Mouse (Mus musculus) ES-Bruce4 (cell line): ENCODE data around the gene Dnaja3. TPM values are rescaled to one million over a fixed set of nuclear protein-coding genes. Genes with fewer than 3 reads are reported as not detected.

ENCODE experiments used
- H3K27ac ChIP-seq: 2 replicates; pipeline ENCODE4 v1.5.1; 2012; ENCODE audit warnings: low read length, inconsistent platforms; ENCODE audit not compliant: insufficient read depth
- H3K27me3 ChIP-seq: 2 replicates; pipeline ENCODE4 v1.6.1; 2012; ENCODE audit warnings: mild to moderate bottlenecking, low read length, inconsistent platforms; ENCODE audit not compliant: control insufficient read depth, poor library complexity, insufficient read depth, severe bottlenecking
- H3K36me3 ChIP-seq: 2 replicates; pipeline ENCODE4 v1.6.1; 2012; ENCODE audit warnings: inconsistent platforms, mild to moderate bottlenecking, low read length, moderate library complexity; ENCODE audit not compliant: control insufficient read depth, poor library complexity, insufficient read depth, severe bottlenecking
- H3K4me1 ChIP-seq: one replicate; pipeline ENCODE4 v1.8.1; 2011; ENCODE audit warnings: low read length; ENCODE audit not compliant: control insufficient read depth, insufficient read depth
- H3K4me3 ChIP-seq: 2 replicates; pipeline ENCODE4 v1.5.1; 2011; ENCODE audit warnings: low read depth, mild to moderate bottlenecking, low read length
- H3K9ac ChIP-seq: 2 replicates; pipeline ENCODE4 v1.6.1; 2012; ENCODE audit warnings: low read depth, mild to moderate bottlenecking, inconsistent platforms; ENCODE audit not compliant: poor library complexity, severe bottlenecking
- H3K9me3 ChIP-seq: replicated peaks from 2 replicates; pipeline ENCODE4 v1.6.1; 2012; ENCODE audit warnings: mild to moderate bottlenecking, low read length, inconsistent platforms; ENCODE audit not compliant: control insufficient read depth, poor library complexity, insufficient read depth, severe bottlenecking
- CTCF ChIP-seq: IDR thresholded peaks from one replicate; pipeline ENCODE4 v1.8.1; 2011; ENCODE audit warnings: low read depth, low read length
- EP300 ChIP-seq: IDR thresholded peaks from 2 replicates; pipeline ENCODE4 v1.6.1; 2011; ENCODE audit warnings: low read depth, low read length; ENCODE audit not compliant: insufficient read depth
- POLR2A ChIP-seq: IDR thresholded peaks from one replicate; pipeline ENCODE4 v1.8.1; 2011; ENCODE audit warnings: low read length; ENCODE audit not compliant: insufficient read depth
- polyA plus RNA-seq: library from polyadenylated mRNA; stranded (reverse); fragments of >200 nt; gene quantifications from 2 replicates; pipeline ENCODE4 v1.2.4, GENCODE M21; 2011; ENCODE audit warnings: low read depth; ENCODE audit not compliant: missing spikeins, insufficient read depth, insufficient read length

Gene Dnaja3
- polyA plus RNA-seq, 1 experiment: 55.9 TPM

- Histone ChIP-seq H3K9ac (peak within 1 kb of the TSS; percentile 77), H3K4me1 (no peaks in the 10 kb centered on the region), H3K9me3 (no peaks in the 10 kb centered on the region), H3K36me3 (no peaks in the 10 kb centered on the region), H3K27me3 (no peaks in the 10 kb centered on the region), H3K27ac (0 out of 2 replicates have a peak within 1 kb of the TSS, but pooled peaks have one; percentile 25), H3K4me3 (peak within 1 kb of the TSS; percentile 71)
- TF ChIP-seq CTCF (no peak), POLR2A (no peak), EP300 (no peak)
These were observed 15.2 kb upstream of the Dnaja3 start, which contains the start of gene Pam16 for GRCm38 (mm10) chr16:4624481-4625110. Gene Pam16 (minus strand): TSS chr16:4624988.

GRCm38 (mm10) chr16:4627105-4627504 lies 12.7 kb upstream of the Dnaja3 start:
- no peak overlapping the region for H3K9ac ChIP-seq
- H3K27ac ChIP-seq: no peak overlapping the region
- H3K4me1 ChIP-seq: peaks cover 2% of the 10 kb centered on the region
- H3K36me3 ChIP-seq: no peaks in the 10 kb centered on the region
- TF ChIP-seq EP300 (no peak), POLR2A (no peak), CTCF (no peak)
- H3K9me3 ChIP-seq: no peaks in the 10 kb centered on the region
- H3K27me3 ChIP-seq: no peaks in the 10 kb centered on the region
- no peak overlapping the region for H3K4me3 ChIP-seq

DNA sequence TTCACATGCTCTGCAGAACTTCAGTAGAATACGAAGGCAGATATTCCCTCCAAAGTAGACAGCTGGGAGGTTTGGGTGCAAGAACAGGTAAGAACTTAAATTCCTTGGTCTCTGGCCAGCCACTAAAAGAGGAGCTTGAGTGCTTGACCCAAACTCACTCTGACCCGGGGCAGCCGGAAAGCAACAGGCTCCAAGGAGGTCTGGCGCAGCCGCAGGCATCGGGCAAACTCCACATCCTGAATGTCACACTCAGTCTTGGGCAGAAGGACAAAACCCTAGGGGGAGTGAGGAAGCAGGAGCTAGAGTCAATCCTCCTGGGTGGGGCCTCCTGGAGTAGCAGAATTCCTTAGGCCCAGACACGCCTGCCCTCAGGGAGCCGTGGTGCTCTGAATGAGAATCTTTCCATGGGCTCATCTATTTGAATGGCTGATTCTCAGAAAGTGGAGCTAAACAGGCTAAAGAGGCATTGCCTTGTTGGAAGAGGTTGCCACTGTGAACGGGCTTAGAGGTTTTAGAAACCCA lies 10.8 kb upstream of the Dnaja3 start:
- Histone ChIP-seq H3K4me1 (peaks cover 2% of the 10 kb centered on the region), H3K9ac (no peak overlapping the region), H3K27me3 (no peaks in the 10 kb centered on the region), H3K4me3 (no peak overlapping the region), H3K36me3 (no peaks in the 10 kb centered on the region), H3K27ac (no peak overlapping the region), H3K9me3 (no peaks in the 10 kb centered on the region)
- TF ChIP-seq EP300 (no peak), POLR2A (no peak), CTCF (no peak)

DNA sequence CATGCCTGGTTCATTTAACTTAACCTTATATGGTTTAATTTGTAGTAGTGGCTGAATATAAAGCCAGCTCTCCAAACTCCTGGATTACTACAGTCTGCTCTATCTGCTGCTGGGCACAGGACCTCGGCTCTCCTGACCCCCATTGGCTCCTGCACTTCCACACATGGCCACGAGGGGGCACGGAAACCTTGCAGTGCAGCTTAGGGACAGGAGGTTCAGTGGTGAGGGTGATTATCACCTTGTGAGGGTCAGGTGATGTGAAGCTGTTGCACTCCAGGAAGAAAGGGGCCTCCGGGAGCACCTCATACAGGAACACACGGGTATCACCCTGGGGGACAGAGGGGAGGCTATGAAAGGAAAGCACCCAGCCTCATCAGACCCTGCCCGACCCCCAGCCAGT lies 9.8 kb upstream of the Dnaja3 start:
- H3K27ac ChIP-seq: no peak overlapping the region
- no peaks in the 10 kb centered on the region for H3K9me3 ChIP-seq
- H3K9ac ChIP-seq: no peak overlapping the region
- no peak overlapping the region for H3K4me3 ChIP-seq
- no peaks in the 10 kb centered on the region for H3K36me3 ChIP-seq
- no peak for TF ChIP-seq POLR2A
- peak; percentile 98 for TF ChIP-seq CTCF
- 0 out of 2 replicates have a peak, but pooled peaks have one; percentile 35 for TF ChIP-seq EP300
- peaks cover 2% of the 10 kb centered on the region for H3K4me1 ChIP-seq
- no peaks in the 10 kb centered on the region for H3K27me3 ChIP-seq

- Histone ChIP-seq H3K9me3 (no peaks in the 10 kb centered on the region), H3K27me3 (no peaks in the 10 kb centered on the region), H3K4me3 (no peak overlapping the region), H3K9ac (no peak overlapping the region), H3K27ac (no peak overlapping the region), H3K36me3 (no peaks in the 10 kb centered on the region), H3K4me1 (peaks cover 2% of the 10 kb centered on the region)
- TF ChIP-seq EP300 (no peak), POLR2A (no peak), CTCF (peak; percentile 75)
These were observed 7.7 kb upstream of the Dnaja3 start for GRCm38 (mm10) chr16:4632050-4632449.

- Histone ChIP-seq H3K9ac (no peak overlapping the region), H3K27me3 (no peaks in the 10 kb centered on the region), H3K4me1 (peaks cover 2% of the 10 kb centered on the region), H3K36me3 (no peaks in the 10 kb centered on the region), H3K4me3 (no peak overlapping the region), H3K9me3 (no peaks in the 10 kb centered on the region), H3K27ac (no peak overlapping the region)
- TF ChIP-seq POLR2A (no peak), EP300 (no peak), CTCF (no peak)
These were observed 6.1 kb upstream of the Dnaja3 start for GRCm38 (mm10) chr16:4633661-4634060.
